Mouse (Mus musculus) bone marrow, adult 2 months (tissue): ENCODE data around the gene 1700021F07Rik.

Experiments used
- CTCF ChIP-seq: fragments of 200-500 bp; IDR thresholded peaks from 2 replicates; pipeline ENCODE4 v1.5.1; 2011; ENCODE audit warnings: low read length, control low read depth; ENCODE audit not compliant: control insufficient read depth, insufficient read depth
- POLR2A ChIP-seq: fragments of 200-500 bp; IDR thresholded peaks from 2 replicates; pipeline ENCODE4 v1.6.1; 2011; ENCODE audit warnings: low read depth, mild to moderate bottlenecking, control low read depth, low read length, borderline replicate concordance; ENCODE audit not compliant: control insufficient read depth

GRCm38 (mm10) chr2:173542716-173543115 is 20.3 kb downstream of the 1700021F07Rik start:
- TF ChIP-seq CTCF: no peak
- no peak for TF ChIP-seq POLR2A
